Mouse (Mus musculus): Measurements from ENCODE around the gene Fxyd2. TPM values are rescaled to one million over a fixed set of nuclear protein-coding genes. Genes with fewer than 3 reads are reported as not detected.

The Fxyd2 gene
- not detected in 3 replicates for total RNA-seq (2017)

DNA sequence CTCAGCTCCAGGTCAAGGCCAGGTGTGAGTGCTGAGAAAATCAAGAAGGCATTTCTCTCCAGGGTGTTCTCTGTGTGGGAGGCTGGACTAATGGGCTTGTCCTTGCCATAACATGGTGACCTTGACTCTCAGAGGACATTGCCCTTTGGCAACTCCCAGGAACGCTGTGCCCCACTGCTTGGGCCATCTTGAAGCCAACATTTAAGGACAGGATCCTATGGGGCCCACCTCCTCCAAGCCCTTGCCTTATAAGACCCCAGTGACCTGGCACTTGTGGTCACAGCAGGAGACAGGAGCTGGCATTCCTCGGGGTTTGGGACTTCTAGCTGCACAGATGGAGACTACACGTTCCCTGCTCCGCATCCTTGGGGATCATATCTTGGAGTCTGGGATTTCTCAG, at the start of gene Fxyd2:
Fxyd2 (plus strand) TSS at position 236 of the 400 bp plus-strand sequence.
- ATAC-seq (replicated peaks; ENCODE audit: insufficient number of reproducible peaks, low FRiP score, low TSS enrichment, poor library complexity, severe bottlenecking) = no peak

DNA sequence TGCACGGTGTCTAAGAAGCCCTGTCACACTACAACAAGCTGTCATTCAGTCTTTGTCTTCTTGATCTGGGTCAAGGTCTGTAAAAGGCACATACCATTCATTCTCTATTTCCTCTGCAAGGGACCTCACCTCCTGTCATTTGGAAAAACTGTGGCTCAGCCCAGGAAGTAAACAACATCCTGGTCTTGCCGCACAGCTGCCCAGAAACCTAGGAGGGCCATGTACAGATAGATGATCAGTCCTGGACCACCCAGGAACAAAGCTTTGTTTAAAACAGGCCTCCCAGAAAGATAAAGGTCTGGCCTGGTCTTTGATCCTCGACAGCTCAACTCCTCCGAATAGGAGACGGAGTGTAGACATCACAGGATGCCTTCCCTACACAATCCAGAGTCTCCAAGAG, 49.6 kb upstream of the Fxyd2 start:
- no peak for ATAC-seq (replicated peaks; ENCODE audit: insufficient number of reproducible peaks, low FRiP score, low TSS enrichment, poor library complexity, severe bottlenecking)

DNA sequence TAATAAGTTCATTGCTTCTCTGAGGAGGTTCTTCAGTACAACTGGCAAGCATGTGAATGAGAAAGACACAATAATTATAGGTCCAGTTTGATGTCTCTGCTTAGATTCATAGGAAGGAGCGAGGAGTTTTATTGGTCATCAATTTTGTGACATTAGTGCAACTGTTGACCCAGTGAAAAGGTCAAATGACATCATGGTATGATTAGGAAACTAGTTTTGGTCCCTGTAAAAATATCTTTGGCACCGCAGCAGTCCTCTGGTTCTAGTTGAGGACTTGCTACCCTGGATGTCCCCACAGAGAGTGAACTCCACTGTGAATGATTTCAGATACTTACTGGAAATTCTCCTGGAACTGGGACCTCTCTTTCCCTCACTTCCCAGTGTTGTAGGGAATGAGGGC, 44.3 kb upstream of the Fxyd2 start:
- ATAC-seq (replicated peaks; ENCODE audit: insufficient number of reproducible peaks, low FRiP score, low TSS enrichment, poor library complexity, severe bottlenecking) = no peak

DNA sequence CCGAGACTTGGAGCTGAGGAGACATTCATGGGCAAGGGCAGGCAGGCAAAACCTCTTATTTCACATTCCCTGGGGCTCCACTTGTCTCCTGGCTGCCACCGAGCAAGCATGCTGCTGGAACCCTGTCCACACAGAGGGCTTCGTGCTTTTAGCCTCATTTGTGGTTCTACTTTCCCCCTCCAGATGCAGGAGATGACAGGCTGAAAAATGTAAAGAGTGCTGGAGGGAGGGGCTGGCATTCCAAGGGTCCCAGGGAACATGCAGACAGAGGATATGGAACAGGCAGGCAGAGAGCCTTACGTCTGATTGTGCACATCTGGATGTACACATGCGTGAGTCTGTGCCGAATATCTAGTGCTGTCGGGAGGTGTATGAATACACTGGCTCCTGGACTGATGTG, 41.1 kb upstream of the Fxyd2 start:
- no peak for ATAC-seq (replicated peaks; ENCODE audit: insufficient number of reproducible peaks, low FRiP score, low TSS enrichment, poor library complexity, severe bottlenecking)

DNA sequence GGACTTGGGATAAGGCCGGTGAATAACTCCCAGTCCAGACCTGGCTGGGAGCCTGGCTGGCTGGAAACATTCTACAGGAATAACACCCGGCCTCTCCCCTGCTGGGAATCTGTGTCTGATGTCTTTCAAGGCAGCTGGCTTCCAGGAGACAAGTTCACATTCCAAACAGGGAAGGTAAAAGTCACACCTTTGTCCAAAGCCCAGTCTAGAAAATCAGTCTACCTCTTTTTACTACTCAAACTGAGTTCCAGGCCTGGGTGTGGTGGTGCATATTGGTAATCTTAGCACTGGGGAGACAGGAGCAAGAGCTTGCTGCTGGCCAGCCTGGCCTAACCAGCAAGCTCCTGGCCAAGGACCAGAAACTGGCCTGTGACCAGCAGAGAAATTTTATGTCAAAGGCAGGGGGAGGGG, 37.4 kb upstream of the Fxyd2 start:
- ATAC-seq (replicated peaks; ENCODE audit: insufficient number of reproducible peaks, low FRiP score, low TSS enrichment, poor library complexity, severe bottlenecking) = no peak

GRCm38 (mm10) chr9:45363639-45364214, 35.7 kb upstream of the Fxyd2 start:
- no peak for ATAC-seq (replicated peaks; ENCODE audit: insufficient number of reproducible peaks, low FRiP score, low TSS enrichment, poor library complexity, severe bottlenecking)

GRCm38 (mm10) chr9:45367716-45368115, 31.8 kb upstream of the Fxyd2 start:
- ATAC-seq (replicated peaks; ENCODE audit: insufficient number of reproducible peaks, low FRiP score, low TSS enrichment, poor library complexity, severe bottlenecking) = no peak

GRCm38 (mm10) chr9:45368341-45368901, 31.0 kb upstream of the Fxyd2 start:
- ATAC-seq (replicated peaks; ENCODE audit: insufficient number of reproducible peaks, low FRiP score, low TSS enrichment, poor library complexity, severe bottlenecking) = no peak

GRCm38 (mm10) chr9:45370117-45370561, 29.3 kb upstream of the Fxyd2 start, which contains the start of gene Fxyd6:
Fxyd6 (plus strand) TSS chr9:45370185.
- no peak for ATAC-seq (replicated peaks; ENCODE audit: insufficient number of reproducible peaks, low FRiP score, low TSS enrichment, poor library complexity, severe bottlenecking)

DNA sequence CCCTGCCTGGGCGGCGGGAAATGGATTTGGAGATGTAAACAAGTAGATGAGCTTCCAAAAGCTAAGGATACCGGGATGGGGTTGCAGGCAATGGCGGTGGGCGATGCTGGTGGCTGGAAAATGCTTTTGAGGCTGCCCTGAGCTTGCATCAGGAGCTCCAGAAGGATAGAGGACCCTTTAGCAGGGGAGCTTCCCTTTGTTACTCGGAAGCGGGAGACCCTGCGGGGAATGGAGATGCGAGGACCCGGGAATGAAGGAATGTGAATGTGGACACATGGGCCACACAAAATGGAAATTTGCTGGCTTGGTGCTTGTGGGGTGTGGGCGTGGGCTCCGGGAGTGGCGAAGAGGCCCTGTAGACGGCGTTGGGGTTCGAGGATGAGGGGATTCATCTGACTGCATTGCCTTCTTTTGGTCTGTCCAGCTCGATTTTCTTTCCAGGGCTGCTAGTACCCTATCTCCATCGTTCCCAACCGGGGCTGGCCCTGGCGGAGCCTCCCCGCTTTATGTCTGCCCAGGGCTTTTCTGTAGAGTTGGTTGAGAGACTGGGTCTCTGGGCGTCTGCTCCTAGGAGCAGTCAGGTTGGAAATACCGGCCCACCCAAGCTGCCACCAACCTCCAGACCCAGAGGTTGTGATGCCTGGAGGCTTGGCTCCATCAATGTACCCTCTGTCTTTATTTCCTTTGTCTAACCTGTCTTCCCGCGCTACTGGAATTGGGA, 28.7 kb upstream of the Fxyd2 start:
- ATAC-seq (replicated peaks; ENCODE audit: insufficient number of reproducible peaks, low FRiP score, low TSS enrichment, poor library complexity, severe bottlenecking) = no peak

- ATAC-seq (replicated peaks; ENCODE audit: insufficient number of reproducible peaks, low FRiP score, low TSS enrichment, poor library complexity, severe bottlenecking) = no peak
These were observed 28.1 kb upstream of the Fxyd2 start for GRCm38 (mm10) chr9:45371337-45371707.

DNA sequence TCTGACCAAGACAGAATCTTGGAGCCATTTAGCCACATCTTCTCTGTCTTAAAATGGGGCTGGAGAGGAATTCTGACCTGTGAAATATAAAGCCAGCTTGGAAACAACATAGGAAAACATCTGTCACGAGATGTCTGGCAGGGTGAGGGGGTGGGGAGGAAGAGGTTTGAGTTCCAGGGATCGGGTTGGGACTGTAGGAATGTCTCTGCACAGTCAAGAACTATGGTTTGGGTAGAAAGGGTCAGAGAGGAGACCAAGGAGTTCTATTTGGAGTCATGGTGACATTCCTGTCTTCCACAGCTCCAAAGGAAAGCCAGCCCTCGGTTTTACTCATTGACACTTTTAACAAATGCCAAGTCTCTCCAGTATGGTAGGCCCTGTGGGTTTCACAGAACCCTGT, 25.6 kb upstream of the Fxyd2 start:
- ATAC-seq (replicated peaks; ENCODE audit: insufficient number of reproducible peaks, low FRiP score, low TSS enrichment, poor library complexity, severe bottlenecking) = no peak

- ATAC-seq (replicated peaks; ENCODE audit: insufficient number of reproducible peaks, low FRiP score, low TSS enrichment, poor library complexity, severe bottlenecking) = no peak
These were observed 24.4 kb upstream of the Fxyd2 start for GRCm38 (mm10) chr9:45374988-45375502.

DNA sequence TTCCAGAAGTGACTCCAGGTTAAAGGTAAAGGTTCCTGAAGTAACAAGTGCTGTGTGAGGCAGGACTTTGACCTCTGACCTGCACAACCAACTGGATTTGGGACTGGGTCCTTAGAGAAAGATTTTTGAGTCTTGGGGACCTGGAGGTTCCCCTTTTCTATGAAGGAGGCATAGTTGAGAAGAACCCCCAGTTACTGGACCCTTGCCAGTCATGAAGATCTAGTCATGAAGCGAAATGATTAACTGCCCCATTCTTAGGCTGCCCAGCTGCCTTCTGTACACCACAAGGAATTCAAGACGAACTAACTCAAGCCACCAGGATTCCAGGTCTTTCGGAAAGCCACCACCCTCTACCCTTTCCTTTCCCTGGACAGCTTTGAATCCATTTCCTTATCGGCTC, 23.0 kb upstream of the Fxyd2 start:
- no peak for ATAC-seq (replicated peaks; ENCODE audit: insufficient number of reproducible peaks, low FRiP score, low TSS enrichment, poor library complexity, severe bottlenecking)

- ATAC-seq (replicated peaks; ENCODE audit: insufficient number of reproducible peaks, low FRiP score, low TSS enrichment, poor library complexity, severe bottlenecking) = no peak
These were observed 22.6 kb upstream of the Fxyd2 start for GRCm38 (mm10) chr9:45376883-45377282.

DNA sequence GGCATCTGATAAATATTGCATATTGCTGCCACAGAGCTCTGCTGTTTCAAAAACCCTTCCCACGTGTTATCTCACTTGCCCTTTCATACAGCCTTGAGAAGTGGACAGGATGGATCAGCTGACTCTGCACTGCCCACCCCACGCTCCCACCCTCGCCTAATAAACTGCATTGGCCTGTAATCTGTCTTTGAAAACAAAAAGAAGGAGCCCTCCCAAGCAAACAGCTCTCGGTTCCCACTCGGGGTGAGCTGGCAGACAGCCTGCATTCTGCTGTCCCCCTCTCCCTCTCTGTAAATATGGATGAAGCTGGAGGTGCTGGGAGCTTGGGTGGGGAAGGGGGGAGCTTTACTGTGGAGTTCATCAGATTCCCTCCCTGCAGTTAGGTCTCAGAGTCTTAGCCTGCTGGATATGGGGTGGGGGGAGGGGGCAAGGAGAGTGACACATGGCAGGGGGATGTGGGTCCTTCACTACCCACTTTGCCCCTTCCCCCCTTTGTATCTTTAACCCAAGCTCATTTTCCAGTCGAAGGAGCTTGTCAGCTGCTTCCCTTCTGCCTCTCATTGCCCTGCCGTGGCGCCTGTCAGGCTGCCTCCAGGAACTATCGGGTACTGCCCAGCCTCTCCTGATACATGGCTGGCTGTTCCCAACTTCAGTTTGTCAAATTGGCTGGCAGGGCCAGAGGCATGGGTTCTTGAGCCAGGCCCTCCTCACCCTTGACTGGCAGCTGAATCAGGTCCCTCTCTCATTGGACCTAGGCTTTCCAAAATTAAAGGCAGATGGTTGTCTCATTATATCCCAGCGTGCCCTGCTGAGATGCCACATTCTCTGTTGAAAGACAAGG, 18.8 kb upstream of the Fxyd2 start:
- ATAC-seq (replicated peaks; ENCODE audit: insufficient number of reproducible peaks, low FRiP score, low TSS enrichment, poor library complexity, severe bottlenecking) = no peak

DNA sequence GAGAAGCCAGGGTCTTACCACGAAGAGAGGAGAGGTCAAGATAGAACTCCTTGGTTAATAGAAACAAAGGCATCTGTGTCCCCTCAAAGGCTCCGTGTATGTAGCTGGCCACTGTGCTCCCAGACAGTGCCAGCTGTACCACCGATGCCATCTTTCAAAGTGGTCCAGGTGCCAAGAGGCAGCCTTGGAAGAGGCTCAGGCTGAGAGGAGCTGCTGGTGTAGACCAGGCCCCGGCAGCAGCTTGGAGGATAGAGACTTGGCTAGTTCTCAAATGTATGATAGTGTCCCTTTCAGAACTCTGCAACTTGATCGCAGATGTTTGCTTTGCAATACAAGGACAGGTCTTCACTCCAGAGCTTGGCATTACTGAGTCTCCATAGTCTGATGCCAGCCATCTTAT, 17.1 kb upstream of the Fxyd2 start:
- ATAC-seq (replicated peaks; ENCODE audit: insufficient number of reproducible peaks, low FRiP score, low TSS enrichment, poor library complexity, severe bottlenecking) = no peak

GRCm38 (mm10) chr9:45382834-45383233, 16.6 kb upstream of the Fxyd2 start:
- no peak for ATAC-seq (replicated peaks; ENCODE audit: insufficient number of reproducible peaks, low FRiP score, low TSS enrichment, poor library complexity, severe bottlenecking)

- ATAC-seq (replicated peaks; ENCODE audit: insufficient number of reproducible peaks, low FRiP score, low TSS enrichment, poor library complexity, severe bottlenecking) = no peak
These were observed 15.6 kb upstream of the Fxyd2 start for GRCm38 (mm10) chr9:45383883-45384282.

Data from monocyte, adult 5-6 weeks (primary cell).